Mouse (Mus musculus) gastrocnemius, postnatal 25 days (tissue): ENCODE results near the gene Zfp235. TPM values are rescaled to one million over a fixed set of nuclear protein-coding genes. Genes with fewer than 3 reads are reported as not detected.

Experiments used
- total RNA-seq, 2 experiments: library from RNA; stranded (reverse); gene quantifications; 1 replicate in 1 of 2; 2 replicates in 1 of 2; pipeline ENCODE4 v1.2.3; 2021

Zfp235 gene
- total RNA-seq, 2 experiments from 2014 or later, result 4.1 to 4.6 TPM

Other genes starting within 250 kb of the Zfp235 start
- gene Vmn1r178, start 242.2 kb upstream of the Zfp235 start, total RNA-seq, result not detected
- not detected for gene Vmn1r179, start 207.2 kb upstream of the Zfp235 start, total RNA-seq
- gene Vmn1r180, start 183.5 kb upstream of the Zfp235 start, total RNA-seq, result not detected
- not detected for gene Vmn1r181, start 159.6 kb upstream of the Zfp235 start, total RNA-seq
- gene V1rd19, start 132.5 kb upstream of the Zfp235 start, total RNA-seq, result not detected
- not detected for gene Vmn1r183, start 80.9 kb upstream of the Zfp235 start, total RNA-seq
- gene Zfp180, start 52.2 kb upstream of the Zfp235 start, total RNA-seq, result 10 to 100 TPM; 10.3 TPM
- 1 to 10 TPM; 4.9 TPM for gene Zfp112, start 21.9 kb upstream of the Zfp235 start, total RNA-seq
- not detected for gene Zfp114, start 40.9 kb downstream of the Zfp235 start, total RNA-seq
- 1 to 10 TPM; 2.5 to 2.6 TPM for gene Zfp111, start 77.3 kb downstream of the Zfp235 start, total RNA-seq
- gene Zfp109, start 103.4 kb downstream of the Zfp235 start, total RNA-seq, result 1 to 10 TPM; 2.2 TPM
- 1 to 10 TPM; 1.4 to 1.9 TPM for gene Zfp108, start 120.6 kb downstream of the Zfp235 start, total RNA-seq
- gene Zfp93, start 136.3 kb downstream of the Zfp235 start, total RNA-seq, result 1 to 10 TPM; 3.6 to 4.4 TPM
- 1 to 10 TPM; 2.9 to 3.2 TPM for gene Zfp61, start 167.1 kb downstream of the Zfp235 start, total RNA-seq
- gene Zfp94, start 182.5 kb downstream of the Zfp235 start, total RNA-seq, result 1 to 10 TPM; 1.3 to 1.8 TPM
- not detected for gene Tescl, start 199.8 kb downstream of the Zfp235 start, total RNA-seq
- not detected for gene Lypd5, start 215.0 kb downstream of the Zfp235 start, total RNA-seq
- gene Kcnn4, start 236.1 kb downstream of the Zfp235 start, total RNA-seq, result under 1 TPM; 0.13 to 0.70 TPM